Mouse (Mus musculus) mouse trophoblast stem cell (cell line): Measurements from ENCODE around the gene Hps6.

Experiments
- in situ Hi-C, 2 experiments: fragments of 300-500 bp; cut with MseI, MboI; formaldehyde crosslinking; loops; 2 replicates in 1 of 2; 3 replicates in 1 of 2; pipeline ENCODE4 v1.15.1; 2025

The Hps6 gene

DNA sequence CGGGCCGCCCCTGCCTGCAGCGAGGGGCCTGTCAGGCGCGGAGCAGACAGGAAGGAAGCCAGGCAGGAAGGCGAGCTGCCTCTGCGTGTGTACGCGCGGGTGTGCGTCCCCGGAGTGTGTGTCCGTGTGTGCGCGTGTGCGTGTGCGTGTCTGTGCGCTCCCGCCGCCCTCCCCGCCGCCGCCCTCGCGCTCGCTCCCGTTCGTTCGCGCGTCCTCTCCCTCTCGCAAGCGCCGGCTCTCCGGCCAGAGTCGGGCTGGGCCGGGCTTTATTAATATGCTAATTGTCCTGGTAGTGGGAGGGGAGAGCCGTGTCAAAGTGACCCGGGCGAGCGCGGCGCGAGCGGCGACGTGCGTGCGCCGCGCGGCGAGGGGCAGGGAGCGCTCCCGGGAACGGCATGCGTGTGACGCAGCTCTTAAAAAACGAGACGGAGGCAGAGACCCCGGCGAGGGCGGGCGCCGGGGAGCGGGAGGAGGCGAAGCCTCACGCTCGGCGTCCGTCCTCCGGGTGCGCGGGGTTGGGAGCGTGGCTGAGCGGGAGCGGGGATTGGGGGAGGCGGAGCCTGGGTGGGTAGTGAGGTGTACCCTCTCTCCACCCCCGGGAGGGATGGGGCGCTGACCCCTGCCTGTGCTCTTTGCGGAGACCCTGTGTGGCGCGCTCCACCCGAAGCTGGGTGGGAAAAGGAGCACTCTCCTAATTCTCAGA lies 41.8 kb downstream of the Hps6 start, which contains the start of gene Ldb1:
Ldb1 (minus strand) TSS at position 222 of the 703 bp plus-strand sequence.
- in situ Hi-C loops, result no loop called here

DNA sequence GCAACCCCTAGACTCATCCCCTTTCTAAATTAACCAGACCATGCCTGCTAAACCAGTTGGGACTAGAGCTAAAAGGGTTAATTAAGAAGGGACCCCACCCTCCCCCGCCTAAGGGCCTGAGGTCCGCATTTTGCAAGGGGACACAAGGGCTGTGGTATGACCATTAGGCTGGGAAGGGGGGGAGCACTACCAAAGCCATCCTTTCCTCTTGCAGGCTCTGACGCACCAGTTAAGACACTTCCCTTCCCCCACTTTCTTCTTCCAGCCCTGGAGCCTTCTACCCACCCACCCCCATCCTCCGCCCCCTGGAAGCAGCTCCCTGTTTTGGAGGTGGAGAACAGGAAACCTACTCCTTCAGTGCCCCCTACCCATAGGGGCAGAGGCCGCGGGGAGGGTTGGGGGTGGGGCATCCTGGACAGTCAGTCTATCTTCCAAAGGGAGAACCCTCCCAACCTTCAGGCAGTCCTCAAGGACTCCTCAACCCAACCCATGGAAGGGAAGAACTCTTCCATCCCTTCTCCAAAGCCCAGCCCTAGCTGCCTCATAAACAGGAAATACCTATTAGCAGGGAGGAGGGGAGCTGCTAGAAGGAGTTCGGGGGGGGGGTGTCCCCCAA lies 42.5 kb downstream of the Hps6 start:
- in situ Hi-C loops, result no loop called here

DNA sequence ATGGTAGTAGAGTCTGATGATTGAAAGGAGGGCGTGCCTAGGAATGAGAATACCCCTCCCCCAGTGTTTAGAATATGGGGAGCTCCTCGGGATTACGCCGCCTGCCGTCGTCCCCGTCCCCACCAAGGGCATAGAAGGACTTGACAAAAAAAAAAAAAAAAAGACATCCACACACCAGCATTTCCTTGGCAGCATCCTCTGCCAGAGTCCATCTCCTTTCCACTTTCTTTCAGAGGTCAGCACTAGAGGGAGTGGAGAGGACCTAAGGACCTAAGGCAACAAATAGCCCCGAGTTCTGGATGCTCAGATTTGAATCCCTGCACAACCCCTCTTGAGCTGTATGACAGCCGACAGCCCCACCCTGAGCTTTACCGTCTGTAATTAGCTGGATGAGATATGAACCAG lies 43.3 kb downstream of the Hps6 start:
- in situ Hi-C loops, result no loop called here

DNA sequence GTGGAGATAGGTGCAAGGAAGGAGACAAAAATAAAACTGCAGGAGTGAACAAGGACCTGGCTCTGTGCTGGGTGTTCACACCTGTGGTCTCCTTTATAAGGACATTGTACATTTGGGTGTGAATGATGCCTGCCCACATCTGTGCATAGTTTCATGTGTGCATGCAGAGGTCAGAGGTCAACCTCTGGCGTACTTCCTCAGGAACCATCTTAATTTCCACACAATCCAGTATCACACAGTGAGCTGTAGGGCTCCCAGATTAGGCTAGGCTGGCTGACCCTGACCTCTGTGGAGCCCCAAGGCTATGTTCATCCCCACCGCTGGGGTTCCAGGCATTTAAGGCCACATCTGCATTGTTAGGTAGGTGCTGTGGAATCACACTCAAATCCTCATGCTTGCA lies 44.1 kb downstream of the Hps6 start:
- in situ Hi-C loops, result no loop called here

DNA sequence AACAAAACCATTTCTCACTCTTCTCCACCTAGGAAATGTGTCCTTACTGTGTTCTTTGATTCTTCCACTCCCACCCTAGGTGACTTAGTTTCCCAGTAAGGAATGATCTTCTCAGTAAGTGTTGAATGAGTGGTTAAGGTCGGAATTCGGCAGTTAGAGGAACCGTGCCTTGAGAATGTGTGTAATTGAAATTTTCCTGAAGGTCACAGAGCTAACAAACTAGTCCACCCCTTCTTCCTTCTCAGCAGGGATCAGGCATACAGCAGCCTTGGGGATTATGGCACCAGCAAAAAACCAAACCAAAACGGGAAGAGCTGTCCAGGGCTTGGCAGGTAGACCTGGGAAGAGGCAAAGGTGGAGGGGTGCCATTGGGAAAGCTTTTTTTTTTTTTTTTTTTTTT lies 45.8 kb downstream of the Hps6 start:
- in situ Hi-C loops, result no loop called here

DNA sequence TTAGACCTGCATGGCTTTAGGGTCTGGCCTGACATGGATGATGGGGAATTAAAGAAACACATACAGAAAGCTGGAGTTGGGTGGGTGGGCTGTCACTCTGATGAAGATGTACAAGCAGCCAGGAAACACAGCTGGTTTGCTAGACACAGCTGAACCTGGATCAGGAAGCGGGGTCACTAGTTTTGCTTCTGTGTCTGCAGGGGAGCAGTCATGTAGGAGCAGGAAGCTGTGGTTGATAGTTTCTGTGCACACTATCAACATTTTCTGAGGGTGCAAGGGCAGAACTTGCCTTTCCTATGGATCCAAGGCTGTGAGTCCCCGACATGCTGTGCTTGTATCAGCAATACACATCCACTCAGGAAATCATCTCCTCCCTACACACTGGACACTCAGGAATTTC lies 47.2 kb downstream of the Hps6 start:
- in situ Hi-C loops, result no loop called here
